Mouse (Mus musculus) CH12.LX (cell line): ENCODE data around the gene Dnajc6. TPM values are rescaled to one million over a fixed set of nuclear protein-coding genes. Genes with fewer than 3 reads are reported as not detected.
A peak's percentile ranks its signal among the peaks of the same experiment; 100 is the strongest.

Experiments
- DNase-seq: peaks from one replicate; pipeline ENCODE4 v3.0.0-alpha.2; 2013; ENCODE audit errors: extremely low read depth
- H3K27ac ChIP-seq: 2 replicates; pipeline ENCODE4 v1.5.1; 2012; ENCODE audit warnings: low read depth, mild to moderate bottlenecking, control low read depth, moderate library complexity; ENCODE audit not compliant: insufficient read depth
- H3K27me3 ChIP-seq: replicated peaks from 2 replicates; pipeline ENCODE3; 2012; ENCODE audit warnings: inconsistent platforms
- H3K36me3 ChIP-seq, 2 experiments: replicated peaks in 1 of 2; 2 replicates each; pipeline versions ENCODE3 to v1.6.1; 2012; ENCODE audit warnings: inconsistent platforms in 1 of 2, low read length in 1 of 2, mild to moderate bottlenecking in 1 of 2, mixed read lengths in 1 of 2, moderate library complexity in 1 of 2; ENCODE audit not compliant: control insufficient read depth in 1 of 2, insufficient read depth in 1 of 2
- H3K4me1 ChIP-seq, 2 experiments: 2 replicates each; pipeline ENCODE4 v1.6.1; 2012; ENCODE audit warnings: inconsistent platforms in 1 of 2, moderate library complexity in 1 of 2; ENCODE audit not compliant: insufficient read depth in 2 of 2, control insufficient read depth in 1 of 2
- H3K4me2 ChIP-seq: 2 replicates; pipeline ENCODE4 v1.6.1; 2012; ENCODE audit warnings: low read depth, mild to moderate bottlenecking, control low read depth; ENCODE audit not compliant: poor library complexity, insufficient read depth, severe bottlenecking
- H3K4me3 ChIP-seq, 3 experiments: fragments of 150-350 bp in 1 of 3; sonication (generic) in 1 of 3; replicated peaks in 1 of 3; 2 replicates each; pipeline versions ENCODE3 to v1.5.1; 2011 to 2012; ENCODE audit warnings: low read depth in 2 of 3, low read length in 2 of 3, mild to moderate bottlenecking in 2 of 3, moderate library complexity in 2 of 3, control low read depth in 1 of 3, improper control_type of control experiment in 1 of 3, inconsistent platforms in 1 of 3, mixed read lengths in 1 of 3; ENCODE audit not compliant: poor library complexity in 1 of 3
- H3K79me2 ChIP-seq: replicated peaks from 2 replicates; pipeline ENCODE4 v1.6.1; 2012; ENCODE audit warnings: mild to moderate bottlenecking, moderate library complexity; ENCODE audit not compliant: control insufficient read depth, poor library complexity, insufficient read depth, severe bottlenecking; ENCODE audit errors: extremely low read depth
- H3K9ac ChIP-seq: 2 replicates; pipeline ENCODE4 v1.6.1; 2012; ENCODE audit warnings: low read depth, mild to moderate bottlenecking, control low read depth, moderate library complexity; ENCODE audit not compliant: insufficient read depth
- H3K9me3 ChIP-seq: replicated peaks from 2 replicates; pipeline ENCODE3; 2012; ENCODE audit warnings: low read length, inconsistent platforms, mixed read lengths
- CHD2 ChIP-seq: IDR thresholded peaks from 2 replicates; pipeline ENCODE4 v1.6.1; 2011; ENCODE audit warnings: low read length, improper control_type of control experiment
- CTCF ChIP-seq, 2 experiments: IDR thresholded peaks in 1 of 2; conservative IDR thresholded peaks in 1 of 2; 2 replicates each; pipeline ENCODE4 v1.5.1; 2011 to 2012; ENCODE audit warnings: low read depth in 2 of 2, low read length in 2 of 2, improper control_type of control experiment in 1 of 2, inconsistent platforms in 1 of 2, mild to moderate bottlenecking in 1 of 2, moderate library complexity in 1 of 2
- E2F4 ChIP-seq: IDR thresholded peaks from 2 replicates; pipeline ENCODE4 v1.6.1; 2011; ENCODE audit warnings: low read depth, low read length, improper control_type of control experiment; ENCODE audit not compliant: insufficient replicate concordance
- ELF1 ChIP-seq: IDR thresholded peaks from 2 replicates; pipeline ENCODE4 v1.6.1; 2014; ENCODE audit warnings: low read depth, mild to moderate bottlenecking, inconsistent platforms, low read length, improper control_type of control experiment
- JUND ChIP-seq: conservative IDR thresholded peaks from 2 replicates; pipeline ENCODE4 v1.6.1; 2011; ENCODE audit warnings: low read depth, low read length, improper control_type of control experiment
- KAT2A ChIP-seq: IDR thresholded peaks from 2 replicates; pipeline ENCODE4 v1.6.1; 2012; ENCODE audit warnings: low read length, improper control_type of control experiment, inconsistent platforms; ENCODE audit not compliant: insufficient replicate concordance
- MYC ChIP-seq: IDR thresholded peaks from 2 replicates; pipeline ENCODE4 v1.6.1; 2011; ENCODE audit warnings: low read depth, mild to moderate bottlenecking, improper control_type of control experiment, low read length
- NELFE ChIP-seq: IDR thresholded peaks from 2 replicates; pipeline ENCODE4 v1.6.1; 2011; ENCODE audit warnings: low read depth, low read length, improper control_type of control experiment
- NRF1 ChIP-seq: IDR thresholded peaks from 2 replicates; pipeline ENCODE4 v1.6.1; 2014; ENCODE audit warnings: low read depth, mild to moderate bottlenecking, inconsistent platforms, low read length, improper control_type of control experiment, moderate library complexity
- dilution Hi-C: fragments of 300-500 bp; cut with MboI; formaldehyde crosslinking; loops from 2 replicates; pipeline ENCODE4 v1.14.3; 2020; ENCODE audit warnings: low sequenced_read_pairs; ENCODE audit not compliant: extremely low pct_unique_long_range_greater_than_20kb, extremely low pct_ligation_motif_present
- in situ Hi-C: fragments of 300-500 bp; cut with MboI; formaldehyde crosslinking; loops from 3 replicates; pipeline ENCODE4 v1.14.3; 2019; ENCODE audit warnings: low sequenced_read_pairs, low pct_ligation_motif_present, low pct_unique_long_range_greater_than_20kb, mixed read lengths
- polyA plus RNA-seq: library from polyadenylated mRNA; unstranded; fragments of >175 nt; gene quantifications from 2 replicates; pipeline ENCODE4 v1.2.1, GENCODE M21; 2012; ENCODE audit warnings: low read depth; ENCODE audit not compliant: insufficient read length
- total RNA-seq, 2 experiments: library from RNA; depleted of rRNA; stranded (reverse); fragments of 300-350 nt in 1 of 2; fragments of >200 nt in 1 of 2; gene quantifications; 2 replicates each; pipeline ENCODE4 v1.2.3; 2012 to 2014

The Dnajc6 gene
- total and polyA plus RNA-seq, 3 experiments, result not detected

DNA sequence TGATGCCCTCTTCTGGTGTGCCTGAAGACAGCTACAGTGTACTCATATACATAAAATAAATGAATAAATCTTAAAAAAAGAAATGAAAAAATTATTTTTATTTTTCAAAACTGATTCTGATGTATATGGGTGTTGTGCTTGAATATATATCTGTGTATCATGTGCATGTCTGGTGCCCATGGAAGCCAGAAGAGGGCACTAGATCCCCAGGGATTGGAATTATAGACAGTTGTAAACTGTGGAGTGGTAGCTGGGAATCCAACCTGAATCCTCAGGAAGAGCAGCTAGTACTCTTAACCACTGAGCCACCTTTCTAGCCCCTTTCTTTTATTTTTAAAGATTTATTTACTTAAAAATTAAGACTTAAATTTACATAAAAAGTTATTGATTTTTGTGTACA, 9.9 kb downstream of the Dnajc6 start:
- dilution Hi-C loops, result no loop called here
- no peaks in the 10 kb centered on the region for H3K79me2 ChIP-seq
- H3K9me3 ChIP-seq, result no peaks in the 10 kb centered on the region
- no peaks in the 10 kb centered on the region for H3K36me3 ChIP-seq
- no peak overlapping the region for H3K4me3 ChIP-seq
- H3K9ac ChIP-seq, result no peak overlapping the region
- no peak for DNase-seq
- in situ Hi-C loops, result no loop called here
- H3K27me3 ChIP-seq, result no peaks in the 10 kb centered on the region
- H3K27ac ChIP-seq, result no peak overlapping the region
- no peak overlapping the region for H3K4me2 ChIP-seq
- no peak for TF ChIP-seq JUND
- peak in 1 of 2 experiments; percentile 12; a peak in 1 of 4 replicates for TF ChIP-seq CTCF (conservative IDR thresholded peaks at IDR 0.05 in 1 of 2, IDR thresholded peaks at IDR 0.05 in 1 of 2; ENCODE audit: low read depth in 2 of 2, low read length in 2 of 2)
- no peaks in the 10 kb centered on the region for H3K4me1 ChIP-seq

DNA sequence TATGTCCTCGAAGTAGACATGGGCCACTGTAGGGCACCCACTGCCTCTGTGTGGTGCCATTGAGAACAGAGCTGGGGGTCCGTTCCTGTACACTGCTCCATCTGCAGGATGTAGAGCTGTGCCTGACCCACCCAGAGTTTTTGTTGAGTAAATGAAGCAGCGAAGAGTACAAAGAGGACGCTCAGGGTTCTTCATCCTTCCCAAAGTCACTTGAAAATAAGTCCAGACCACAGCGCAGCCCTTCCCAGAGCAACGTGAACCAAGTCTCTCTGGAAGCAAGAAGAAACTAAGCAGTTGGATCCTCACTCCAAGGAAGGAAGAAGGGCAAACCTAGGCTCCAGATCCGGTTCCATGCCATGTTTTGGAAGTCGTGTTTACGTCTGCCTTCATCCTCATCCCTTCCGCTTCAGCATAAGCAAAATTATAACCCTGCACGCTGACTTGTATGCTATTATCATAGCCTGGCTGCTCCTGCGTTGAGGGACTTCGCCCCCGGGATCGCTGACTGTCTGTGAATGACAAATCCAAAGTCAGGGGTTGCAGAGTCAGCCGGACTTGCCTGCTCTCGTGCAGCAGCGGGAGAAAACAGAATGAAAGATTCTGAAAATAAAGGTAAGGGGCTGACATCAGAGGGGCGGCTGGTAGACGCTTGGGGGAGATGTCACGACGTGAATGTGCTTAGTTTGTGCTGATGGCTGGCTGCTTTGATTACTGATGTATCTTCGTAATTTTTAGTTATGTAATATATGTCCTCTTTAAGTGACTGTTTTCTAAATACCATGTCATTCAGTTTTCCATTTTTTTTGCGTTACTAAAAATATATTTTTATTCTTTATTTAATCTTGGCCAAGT, 11.3 kb downstream of the Dnajc6 start:
- Histone ChIP-seq H3K27me3 (no peaks in the 10 kb centered on the region), H3K4me3 (no peak overlapping the region), H3K4me2 (no peak overlapping the region), H3K36me3 (no peaks in the 10 kb centered on the region), H3K9me3 (no peaks in the 10 kb centered on the region), H3K27ac (no peak overlapping the region), H3K9ac (no peak overlapping the region), H3K79me2 (no peaks in the 10 kb centered on the region), H3K4me1 (no peaks in the 10 kb centered on the region)
- DNase-seq, result no peak
- dilution Hi-C loops (no loop called here), in situ Hi-C loops (no loop called here)
- no peak for TF ChIP-seq ELF1
- TF ChIP-seq NRF1, result no peak
- TF ChIP-seq CHD2, result no peak

DNA sequence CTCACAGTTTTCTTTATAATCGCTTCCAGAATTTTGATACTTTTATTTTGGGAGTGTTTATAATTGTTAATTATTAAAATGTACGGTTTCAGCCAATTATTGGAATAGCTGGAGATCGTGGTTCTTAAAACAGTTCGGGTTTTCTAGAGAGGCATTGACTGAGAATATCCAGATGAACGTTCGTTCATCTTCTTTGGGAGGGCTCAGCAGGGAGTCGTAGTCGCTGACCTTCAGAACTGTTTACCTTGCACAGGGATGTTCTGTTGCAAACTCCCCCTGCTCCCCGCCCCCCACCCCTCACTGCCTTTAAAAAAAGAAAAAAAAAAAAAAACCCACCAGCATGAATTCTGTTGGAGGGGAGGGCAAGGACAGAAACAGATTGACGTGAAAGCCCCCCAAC, 12.0 kb downstream of the Dnajc6 start:
- Histone ChIP-seq H3K36me3 (no peaks in the 10 kb centered on the region), H3K9me3 (no peaks in the 10 kb centered on the region), H3K27me3 (no peaks in the 10 kb centered on the region), H3K4me3 (no peak overlapping the region), H3K4me1 (no peaks in the 10 kb centered on the region), H3K27ac (no peak overlapping the region), H3K9ac (no peak overlapping the region), H3K79me2 (no peaks in the 10 kb centered on the region), H3K4me2 (no peak overlapping the region)
- DNase-seq, result no peak
- dilution Hi-C loops (no loop called here), in situ Hi-C loops (no loop called here)
- no peak for TF ChIP-seq NELFE
- no peak for TF ChIP-seq E2F4
- TF ChIP-seq JUND, result no peak
- no peak for TF ChIP-seq KAT2A
- TF ChIP-seq MYC, result no peak
- TF ChIP-seq NRF1, result no peak
- no peak for TF ChIP-seq CTCF (conservative IDR thresholded peaks at IDR 0.05 in 1 of 2, IDR thresholded peaks at IDR 0.05 in 1 of 2; ENCODE audit: low read depth in 2 of 2, low read length in 2 of 2)
